Mouse (Mus musculus): ENCODE measurements around the gene Pgbd5.

Pgbd5 gene

DNA sequence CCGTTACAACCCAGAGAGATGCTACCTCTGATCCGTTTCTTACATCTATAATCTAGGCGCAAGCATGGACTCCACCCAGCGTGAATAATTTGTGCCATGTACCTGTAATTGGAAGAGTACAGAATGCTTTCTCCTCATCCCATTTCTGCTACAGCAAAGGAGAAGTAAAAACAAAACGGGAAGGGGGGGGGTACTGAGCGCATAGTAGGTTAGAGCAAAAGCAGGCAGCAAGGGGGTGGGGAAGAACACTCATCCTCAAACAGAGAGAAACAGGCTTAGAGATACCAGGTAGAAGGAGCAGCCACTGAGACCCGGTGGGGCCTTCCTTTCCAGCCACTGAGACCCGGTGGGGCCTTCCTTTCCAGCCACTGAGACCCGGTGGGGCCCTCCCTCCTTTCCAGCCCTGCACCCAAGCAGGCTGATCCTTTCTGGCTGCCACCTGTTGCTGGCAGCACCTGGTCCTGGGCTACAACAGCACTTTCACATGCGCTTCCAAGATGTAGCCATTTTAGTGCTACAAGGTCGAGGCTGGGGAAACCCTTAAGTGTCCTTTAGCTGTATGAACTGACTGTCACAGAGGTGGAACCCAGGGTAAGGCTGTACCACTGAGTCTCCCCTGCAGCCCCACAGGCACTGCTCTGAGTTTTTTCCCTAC, 77.6 kb downstream of the Pgbd5 start:
- no peaks in the 10 kb centered on the region for H3K36me3 ChIP-seq (ENCODE audit: control insufficient read depth, insufficient read depth, low read length, poor library complexity, severe bottlenecking)
- no peak for DNase-seq (ENCODE audit: low read depth, low spot score)
- no peaks in the 10 kb centered on the region for H3K27me3 ChIP-seq (ENCODE audit: control insufficient read depth, insufficient read depth, low read length, poor library complexity, severe bottlenecking)

DNA sequence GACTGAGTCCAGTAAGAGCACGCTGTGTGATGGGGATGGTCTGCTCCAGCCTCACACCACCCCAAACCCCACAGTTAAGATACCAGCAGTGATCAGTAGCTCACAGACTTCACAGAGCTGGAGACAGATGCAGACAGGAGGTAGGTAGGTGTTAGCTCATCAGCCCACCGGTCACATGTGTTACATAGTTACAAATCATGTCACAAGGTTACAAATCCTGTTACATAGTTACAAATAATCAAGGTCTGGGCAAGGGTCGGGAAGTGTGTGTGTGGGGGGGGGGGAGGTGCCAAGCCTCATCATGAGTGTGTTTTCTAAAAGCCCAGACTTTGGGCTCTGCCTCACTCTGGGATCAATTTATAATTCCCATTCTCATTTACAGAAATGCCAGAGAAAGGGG, 78.5 kb downstream of the Pgbd5 start:
- no peaks in the 10 kb centered on the region for H3K36me3 ChIP-seq (ENCODE audit: control insufficient read depth, insufficient read depth, low read length, poor library complexity, severe bottlenecking)
- DNase-seq (ENCODE audit: low read depth, low spot score) = no peak
- H3K27me3 ChIP-seq (ENCODE audit: control insufficient read depth, insufficient read depth, low read length, poor library complexity, severe bottlenecking) = no peaks in the 10 kb centered on the region

DNA sequence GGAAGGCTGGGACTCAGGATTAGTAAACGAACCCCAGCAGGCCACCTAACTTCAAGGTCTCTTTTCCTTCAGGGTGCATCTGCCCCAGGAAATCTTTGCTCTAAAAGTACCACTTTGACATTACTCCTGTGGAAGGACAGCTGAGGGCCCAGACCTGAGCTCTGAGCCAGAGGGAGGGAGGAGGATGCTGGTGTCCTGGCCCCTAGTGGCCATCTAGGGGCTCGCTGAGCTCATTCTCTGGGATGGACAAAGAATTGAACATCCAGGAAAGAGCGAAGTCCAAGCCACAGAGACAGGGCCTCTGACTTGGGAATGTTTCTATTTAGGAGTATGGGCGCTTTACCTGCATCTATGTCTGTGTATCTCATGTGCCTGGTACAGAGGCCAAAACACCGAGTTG, 87.8 kb downstream of the Pgbd5 start:
- DNase-seq (ENCODE audit: low read depth, low spot score) = no peak
- H3K36me3 ChIP-seq (ENCODE audit: control insufficient read depth, insufficient read depth, low read length, poor library complexity, severe bottlenecking) = no peaks in the 10 kb centered on the region
- H3K27me3 ChIP-seq (ENCODE audit: control insufficient read depth, insufficient read depth, low read length, poor library complexity, severe bottlenecking) = no peaks in the 10 kb centered on the region

DNA sequence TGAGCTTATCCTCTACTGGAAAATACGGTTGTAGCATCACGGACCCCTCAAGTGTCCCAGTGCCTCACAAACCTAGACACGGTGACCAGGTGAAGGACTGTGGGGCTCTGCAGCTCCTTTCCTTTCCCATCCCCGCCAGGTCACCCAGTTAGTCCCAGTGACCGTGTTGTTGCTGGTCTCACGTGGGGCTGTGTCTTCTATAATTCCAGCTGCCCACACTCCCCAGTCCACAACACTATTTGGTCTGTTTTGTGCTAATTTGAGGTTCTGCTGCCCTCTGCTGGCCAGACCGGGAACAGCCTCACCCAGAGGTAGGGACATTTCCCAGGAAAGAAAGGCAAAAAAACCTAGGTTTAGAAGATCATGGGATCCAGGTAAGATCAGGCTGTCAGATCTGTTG, 89.8 kb downstream of the Pgbd5 start:
- no peaks in the 10 kb centered on the region for H3K36me3 ChIP-seq (ENCODE audit: control insufficient read depth, insufficient read depth, low read length, poor library complexity, severe bottlenecking)
- H3K27me3 ChIP-seq (ENCODE audit: control insufficient read depth, insufficient read depth, low read length, poor library complexity, severe bottlenecking) = no peaks in the 10 kb centered on the region
- DNase-seq (ENCODE audit: low read depth, low spot score) = peak; percentile 74

DNA sequence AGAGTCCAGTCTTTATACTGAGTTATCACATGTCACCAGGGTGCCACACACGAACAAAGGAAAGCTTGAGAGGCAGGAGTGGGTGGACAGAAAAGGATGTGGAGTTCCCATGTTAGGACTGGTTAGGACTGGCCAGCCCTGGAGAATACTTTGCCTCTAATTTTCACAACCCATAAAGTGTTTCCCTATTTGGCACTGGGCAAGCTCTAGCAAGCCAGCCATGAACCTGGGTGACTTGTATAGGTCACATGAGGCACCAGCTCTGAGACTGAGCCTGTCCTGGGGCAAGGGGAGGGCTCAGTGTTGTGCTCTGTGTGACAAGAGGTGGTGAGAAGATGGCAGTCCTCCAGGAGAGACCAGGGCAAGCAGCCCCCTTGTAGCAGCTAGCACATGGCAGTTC, 91.4 kb downstream of the Pgbd5 start:
- no peaks in the 10 kb centered on the region for H3K27me3 ChIP-seq (ENCODE audit: control insufficient read depth, insufficient read depth, low read length, poor library complexity, severe bottlenecking)
- no peaks in the 10 kb centered on the region for H3K36me3 ChIP-seq (ENCODE audit: control insufficient read depth, insufficient read depth, low read length, poor library complexity, severe bottlenecking)
- DNase-seq (ENCODE audit: low read depth, low spot score) = no peak

DNA sequence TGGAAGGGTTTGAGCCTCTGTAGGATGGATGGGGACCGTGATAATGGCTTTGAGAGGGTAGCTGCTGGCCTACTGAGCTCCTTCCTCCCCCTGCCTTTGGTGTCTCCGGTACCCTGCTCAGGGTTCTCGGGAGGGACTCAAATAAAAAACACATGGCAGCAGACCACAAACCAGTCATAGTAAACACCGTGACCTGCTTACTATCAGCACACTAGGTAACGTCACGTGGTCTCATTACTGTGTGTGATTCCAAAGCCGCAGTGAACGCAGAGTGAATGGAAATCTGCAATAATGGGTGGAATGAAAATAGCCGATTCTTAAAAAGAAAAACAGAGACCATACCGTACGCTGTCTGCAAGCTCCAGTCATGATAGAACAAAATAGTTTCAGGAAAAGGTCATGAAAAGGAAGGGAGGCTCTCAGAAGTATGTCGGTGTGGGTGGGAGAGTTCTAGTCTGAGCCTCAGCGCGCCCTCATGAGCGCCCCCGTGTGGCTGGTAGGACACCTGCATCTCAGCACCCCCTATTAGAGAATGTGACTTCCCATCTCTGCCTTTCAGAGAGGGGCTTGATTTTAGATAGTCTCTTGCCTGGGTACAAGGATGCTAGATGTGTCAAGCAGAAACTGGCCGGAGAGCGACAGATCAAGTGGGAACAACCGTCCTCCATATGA, 92.5 kb downstream of the Pgbd5 start:
- peak; percentile 72 for DNase-seq (ENCODE audit: low read depth, low spot score)
- no peaks in the 10 kb centered on the region for H3K36me3 ChIP-seq (ENCODE audit: control insufficient read depth, insufficient read depth, low read length, poor library complexity, severe bottlenecking)
- no peaks in the 10 kb centered on the region for H3K27me3 ChIP-seq (ENCODE audit: control insufficient read depth, insufficient read depth, low read length, poor library complexity, severe bottlenecking)

DNA sequence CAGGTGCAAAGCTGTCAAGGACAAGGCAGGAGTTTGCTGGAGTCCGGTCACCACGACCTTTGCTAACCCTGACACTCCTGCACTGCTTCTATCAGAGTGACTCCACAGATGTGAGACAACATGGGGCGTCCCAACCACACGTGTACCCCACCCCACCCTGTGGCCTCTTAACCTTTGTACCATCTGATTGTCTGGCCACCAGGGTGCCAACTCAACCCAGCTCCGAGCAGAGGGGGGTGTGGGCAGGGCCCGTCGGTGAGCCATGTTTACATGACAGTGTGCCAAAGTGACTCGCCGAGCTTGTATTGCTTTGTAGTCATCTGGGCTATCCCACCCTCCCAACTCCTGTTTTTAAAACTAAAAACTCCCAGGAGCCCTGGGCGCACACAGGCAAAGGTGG, 94.4 kb downstream of the Pgbd5 start:
- no peak for DNase-seq (ENCODE audit: low read depth, low spot score)
- H3K36me3 ChIP-seq (ENCODE audit: control insufficient read depth, insufficient read depth, low read length, poor library complexity, severe bottlenecking) = no peaks in the 10 kb centered on the region
- H3K27me3 ChIP-seq (ENCODE audit: control insufficient read depth, insufficient read depth, low read length, poor library complexity, severe bottlenecking) = no peaks in the 10 kb centered on the region

DNA sequence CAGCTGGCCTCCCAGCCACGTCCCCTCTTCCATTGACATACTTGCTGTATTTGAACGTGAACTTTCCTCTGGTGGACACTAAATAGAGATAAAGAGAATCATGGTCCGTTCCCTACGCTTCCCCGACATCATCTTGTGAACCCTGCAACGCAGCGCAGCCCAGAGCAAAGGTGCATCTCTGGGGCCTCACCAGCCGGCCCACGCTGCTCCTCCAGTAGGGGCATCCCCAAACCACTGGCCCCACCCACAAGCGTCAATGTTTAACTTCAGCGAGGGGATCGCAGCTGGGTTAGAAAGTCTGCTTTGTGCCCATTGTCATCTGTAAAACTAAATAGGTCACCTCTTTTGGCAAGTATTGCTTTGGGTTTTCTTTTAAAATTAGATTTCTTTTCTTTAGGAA, 95.5 kb downstream of the Pgbd5 start:
- Histone ChIP-seq H3K27me3 (ENCODE audit: control insufficient read depth, insufficient read depth, low read length, poor library complexity, severe bottlenecking) (no peaks in the 10 kb centered on the region), H3K36me3 (ENCODE audit: control insufficient read depth, insufficient read depth, low read length, poor library complexity, severe bottlenecking) (no peaks in the 10 kb centered on the region)
- no peak for DNase-seq (ENCODE audit: low read depth, low spot score)

DNA sequence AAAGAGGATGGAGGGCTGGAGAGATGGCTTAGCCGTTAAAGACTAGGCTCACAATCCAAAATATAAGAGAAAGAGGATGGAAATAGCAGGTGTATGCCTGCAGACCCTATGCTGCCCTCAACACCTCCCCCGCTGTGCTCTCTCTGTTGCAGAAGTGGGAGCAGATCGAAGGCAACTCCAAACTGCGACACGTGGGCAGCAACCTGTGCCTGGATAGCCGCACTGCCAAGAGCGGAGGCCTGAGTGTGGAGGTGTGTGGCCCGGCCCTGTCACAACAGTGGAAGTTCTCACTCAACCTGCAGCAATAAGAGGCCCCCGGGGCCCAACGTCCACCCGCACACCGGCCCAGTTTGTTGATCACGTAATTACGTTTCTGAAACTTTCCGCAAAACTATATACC, 96.3 kb downstream of the Pgbd5 start:
- DNase-seq (ENCODE audit: low read depth, low spot score) = no peak
- no peaks in the 10 kb centered on the region for H3K27me3 ChIP-seq (ENCODE audit: control insufficient read depth, insufficient read depth, low read length, poor library complexity, severe bottlenecking)

DNA sequence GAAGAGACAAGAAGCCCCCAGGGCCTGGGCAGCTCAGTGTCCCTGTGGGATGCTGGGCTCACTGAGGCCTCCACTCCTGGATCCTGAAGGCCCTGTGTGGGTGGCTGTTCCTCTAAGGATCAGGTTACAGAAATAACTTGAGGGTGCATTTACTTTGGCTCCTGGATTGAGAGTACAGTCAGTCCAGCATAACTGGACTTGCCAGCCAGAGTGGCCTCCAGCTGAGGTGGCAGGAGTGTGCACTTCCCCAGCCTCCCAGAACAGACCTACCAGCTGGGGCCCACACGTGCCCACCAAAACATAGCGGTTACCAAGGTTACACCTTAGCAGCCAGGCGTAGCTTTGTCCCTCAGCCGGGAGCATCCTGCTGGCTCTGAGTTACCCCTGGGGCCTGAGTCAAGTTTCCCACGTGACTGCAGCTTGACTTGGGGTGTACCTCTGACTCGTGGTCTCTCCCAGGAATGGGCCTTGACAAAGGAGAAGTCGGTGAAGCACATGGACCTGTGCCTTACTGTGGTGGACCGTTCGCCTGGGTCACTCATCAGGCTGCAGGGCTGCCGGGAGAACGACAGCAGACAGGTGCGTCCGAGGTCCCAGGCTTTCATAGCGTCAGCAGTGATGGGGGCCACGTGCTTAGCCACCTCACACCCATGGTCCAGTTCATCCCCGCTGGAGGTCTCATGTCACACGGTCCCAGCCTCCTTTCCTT, 98.9 kb downstream of the Pgbd5 start:
- DNase-seq (ENCODE audit: low read depth, low spot score) = no peak
- H3K27me3 ChIP-seq (ENCODE audit: control insufficient read depth, insufficient read depth, low read length, poor library complexity, severe bottlenecking) = no peaks in the 10 kb centered on the region
- H3K36me3 ChIP-seq (ENCODE audit: control insufficient read depth, insufficient read depth, low read length, poor library complexity, severe bottlenecking) = peaks cover 2% of the 10 kb centered on the region; the same call in 1 of the 2 replicates

More for the DNA sequence above, 96.3 kb downstream of the Pgbd5 start:
- H3K36me3 ChIP-seq (ENCODE audit: control insufficient read depth, insufficient read depth, low read length, poor library complexity, severe bottlenecking) = no peaks in the 10 kb centered on the region

DNA sequence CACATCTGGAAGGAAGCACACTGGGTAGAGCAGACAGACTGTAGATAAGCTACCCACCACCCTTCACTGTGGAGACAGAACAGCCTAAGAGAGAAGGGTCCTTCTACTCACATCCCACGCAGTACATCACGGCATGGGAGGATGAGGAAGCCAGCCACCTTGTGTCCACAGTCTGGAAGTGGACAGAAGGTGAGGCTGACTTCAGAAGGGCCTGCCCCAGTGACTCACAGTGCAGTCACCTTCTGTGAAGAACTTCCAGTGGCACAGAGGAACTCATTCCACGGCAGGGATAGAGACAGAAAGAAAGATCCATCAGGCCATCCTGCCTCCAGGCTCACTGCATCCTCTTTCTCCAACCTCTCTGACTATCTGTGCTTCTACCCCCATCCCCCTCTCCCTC, 99.7 kb downstream of the Pgbd5 start:
- no peaks in the 10 kb centered on the region for H3K27me3 ChIP-seq (ENCODE audit: control insufficient read depth, insufficient read depth, low read length, poor library complexity, severe bottlenecking)
- DNase-seq (ENCODE audit: low read depth, low spot score) = no peak
- H3K36me3 ChIP-seq (ENCODE audit: control insufficient read depth, insufficient read depth, low read length, poor library complexity, severe bottlenecking) = peaks cover 2% of the 10 kb centered on the region; the same call in 1 of the 2 replicates

DNA sequence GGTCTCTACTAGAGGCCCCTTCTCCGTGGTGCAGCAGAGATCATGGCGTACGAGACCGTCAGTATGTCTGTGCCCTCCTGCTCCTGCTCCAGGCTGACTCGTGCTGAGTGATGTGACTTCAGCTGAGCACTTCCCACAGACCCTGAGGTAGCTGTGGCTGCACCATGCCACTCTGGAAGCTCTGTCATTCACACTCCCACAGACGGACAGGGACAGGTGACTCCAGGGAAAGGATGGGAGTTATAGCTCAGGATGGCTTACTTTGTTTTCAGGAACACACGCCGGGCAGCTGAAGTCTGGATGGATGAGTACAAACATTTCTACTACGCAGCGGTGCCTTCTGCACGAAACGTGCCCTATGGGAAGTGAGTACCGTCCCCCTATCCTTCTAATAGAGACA, 103.2 kb downstream of the Pgbd5 start:
- Histone ChIP-seq H3K36me3 (ENCODE audit: control insufficient read depth, insufficient read depth, low read length, poor library complexity, severe bottlenecking) (peaks cover 2% of the 10 kb centered on the region; the same call in 1 of the 2 replicates), H3K27me3 (ENCODE audit: control insufficient read depth, insufficient read depth, low read length, poor library complexity, severe bottlenecking) (no peaks in the 10 kb centered on the region)
- no peak for DNase-seq (ENCODE audit: low read depth, low spot score)

DNA sequence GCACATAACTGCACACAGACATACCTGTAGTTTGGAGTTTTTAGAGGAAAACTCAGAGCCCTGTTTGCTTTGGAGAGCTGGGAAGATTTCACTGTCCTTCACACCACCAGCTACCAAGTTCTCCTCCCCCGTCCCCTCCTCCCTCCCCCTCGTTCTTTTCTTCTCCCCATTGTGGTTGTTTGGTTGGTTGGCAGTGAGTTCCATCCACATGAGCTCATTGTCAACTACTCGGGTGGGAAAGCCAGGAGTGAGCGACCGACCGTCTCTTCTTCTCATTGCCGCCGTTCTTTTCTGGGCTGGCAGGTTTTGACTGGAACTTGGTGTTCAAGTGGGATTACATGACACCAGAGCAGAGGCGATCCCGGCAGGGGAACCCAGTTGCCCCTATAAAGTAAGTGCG, 107.8 kb downstream of the Pgbd5 start:
- no peak for DNase-seq (ENCODE audit: low read depth, low spot score)
- H3K27me3 ChIP-seq (ENCODE audit: control insufficient read depth, insufficient read depth, low read length, poor library complexity, severe bottlenecking) = no peaks in the 10 kb centered on the region
- H3K36me3 ChIP-seq (ENCODE audit: control insufficient read depth, insufficient read depth, low read length, poor library complexity, severe bottlenecking) = peaks cover 4% of the 10 kb centered on the region; the same call in 1 of the 2 replicates

DNA sequence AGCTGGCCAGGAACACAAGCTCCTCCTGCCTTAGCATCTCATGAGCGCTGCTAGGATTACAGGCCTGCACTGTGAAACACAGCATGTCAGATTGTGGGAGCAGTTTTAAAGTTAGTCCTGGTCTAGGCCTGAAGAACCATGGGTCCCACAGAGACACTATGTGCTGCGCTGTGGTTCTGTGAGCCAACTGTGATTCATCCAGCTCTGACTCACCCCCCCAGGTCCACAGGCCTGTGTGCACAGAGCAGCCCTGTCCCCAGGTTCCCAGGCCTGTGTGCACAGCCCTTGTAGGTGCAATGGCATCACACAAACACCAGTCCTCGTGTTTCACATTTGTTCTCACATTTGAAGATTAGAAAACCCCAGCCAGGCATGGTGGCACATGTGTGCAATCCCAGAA, 108.4 kb downstream of the Pgbd5 start:
- Histone ChIP-seq H3K27me3 (ENCODE audit: control insufficient read depth, insufficient read depth, low read length, poor library complexity, severe bottlenecking) (no peaks in the 10 kb centered on the region), H3K36me3 (ENCODE audit: control insufficient read depth, insufficient read depth, low read length, poor library complexity, severe bottlenecking) (peaks cover 4% of the 10 kb centered on the region; the same call in 1 of the 2 replicates)
- DNase-seq (ENCODE audit: low read depth, low spot score) = no peak

DNA sequence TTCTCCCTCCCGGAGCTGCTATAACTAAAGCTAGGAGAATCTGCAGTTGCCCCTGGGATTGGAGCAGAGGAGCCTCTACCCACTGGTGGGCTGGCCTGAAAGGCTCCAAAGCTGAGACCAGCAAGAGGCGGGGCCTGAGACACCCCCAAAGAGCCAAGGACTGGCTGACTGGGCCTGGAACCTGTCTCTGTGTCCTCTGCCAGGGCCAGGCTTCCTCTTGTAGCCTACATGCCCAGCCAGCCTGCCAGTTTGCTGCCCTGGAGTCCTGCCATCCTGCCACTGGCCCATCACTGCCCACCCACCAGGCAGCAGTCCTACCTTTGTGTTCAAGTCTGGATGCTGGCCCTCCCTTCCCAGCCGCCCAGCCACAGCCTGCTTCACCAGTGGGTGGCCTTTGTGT, 109.0 kb downstream of the Pgbd5 start:
- no peak for DNase-seq (ENCODE audit: low read depth, low spot score)
- Histone ChIP-seq H3K36me3 (ENCODE audit: control insufficient read depth, insufficient read depth, low read length, poor library complexity, severe bottlenecking) (0 out of 2 replicates have a peak, but pooled peaks cover 2% of the 10 kb centered on the region), H3K27me3 (ENCODE audit: control insufficient read depth, insufficient read depth, low read length, poor library complexity, severe bottlenecking) (no peaks in the 10 kb centered on the region)

All from splenic B cell, adult 2 months (primary cell).